Mouse (Mus musculus): Measurements from ENCODE around the gene St3gal3.

- TF ChIP-seq CTCF (IDR thresholded peaks at IDR 0.05; ENCODE audit: insufficient read depth, low read length) (no peak), POLR2A (IDR thresholded peaks at IDR 0.05; ENCODE audit: borderline replicate concordance, extremely low read depth, low read depth, low read length) (no peak)
Measured at GRCm38 (mm10) chr4:117964346-117965025, 170.2 kb downstream of the St3gal3 start.
